Mouse (Mus musculus): ENCODE measurements around the gene Hhipl2. TPM values are rescaled to one million over a fixed set of nuclear protein-coding genes. Genes with fewer than 3 reads are reported as not detected.

Gene Hhipl2
- polyA plus RNA-seq, 1 experiment from 2014 or later = not detected

Other genes starting within 250 kb of the Hhipl2 start
- 2.9 and 3.6 TPM in 2 replicates for gene Disp1, start 196.7 kb upstream of the Hhipl2 start, polyA plus RNA-seq (2015; fragmentation: Nextera tagmentation; extraction: Ambion mirVana)
- gene Aida, start 121.6 kb upstream of the Hhipl2 start, polyA plus RNA-seq (2015; fragmentation: Nextera tagmentation; extraction: Ambion mirVana) = 16.2 and 17.5 TPM in 2 replicates
- gene Brox, start 120.9 kb upstream of the Hhipl2 start, polyA plus RNA-seq (2015; fragmentation: Nextera tagmentation; extraction: Ambion mirVana) = 18.3 and 18.5 TPM in 2 replicates
- 27.0 and 27.5 TPM in 2 replicates for gene Mia3, start 48.7 kb upstream of the Hhipl2 start, polyA plus RNA-seq (2015; fragmentation: Nextera tagmentation; extraction: Ambion mirVana)
- 4.0 and 4.1 TPM in 2 replicates for gene Taf1a, start 29.2 kb upstream of the Hhipl2 start, polyA plus RNA-seq (2015; fragmentation: Nextera tagmentation; extraction: Ambion mirVana)

All from liver, embryonic 15.5 days (tissue).